ENCODE assay signal across 11 mouse cellular contexts in genomic region chr11:59218389-59218998, GRCm38 (mm10). TPM values are rescaled to one million over a fixed set of nuclear protein-coding genes. Genes with fewer than 3 reads are reported as not detected.
DNase-seq lines count a peak whose midpoint lies in the region; ATAC-seq lines count a peak whose summit lies in the region.
"Had no signal": no experiment of that assay in that cellular context is flagged by ENCODE, and none has a peak within 500 bp of the region (broad histone marks: within the 10 kb centered on the region; RNA-seq: fewer than 3 reads in every experiment).

No protein-coding gene starts in this region.

- H3K36me3 ChIP-seq in heart, embryonic 15.5 days, result peaks cover 6% of the 10 kb centered on the region
- peaks cover 35% of the 10 kb centered on the region for H3K36me3 ChIP-seq in heart, embryonic 12.5 days
- peaks cover 24% of the 10 kb centered on the region for H3K36me3 ChIP-seq in embryonic facial prominence, embryonic 12.5 days
- H3K36me3 ChIP-seq in kidney, embryonic 15.5 days, result peaks cover 66% of the 10 kb centered on the region
- H3K36me3 ChIP-seq in midbrain, embryonic 11.5 days (ENCODE audit: control insufficient read depth, insufficient read depth, low read length), result 0 out of 2 replicates have a peak, but pooled peaks cover 2% of the 10 kb centered on the region

- H3K4me3 ChIP-seq in heart, embryonic 15.5 days, result no peak overlapping the region
- no peak overlapping the region for H3K4me3 ChIP-seq in heart, embryonic 12.5 days
- H3K4me3 ChIP-seq in embryonic facial prominence, embryonic 12.5 days, result no peak overlapping the region
- no peak overlapping the region for H3K4me3 ChIP-seq in kidney, embryonic 15.5 days (replicated peaks)
- no peak overlapping the region for H3K4me3 ChIP-seq in midbrain, embryonic 11.5 days (ENCODE audit: low read depth, low read length)
- H3K4me3 ChIP-seq: forebrain, embryonic 13.5 days had no signal

- intact Hi-C loops in gastrocnemius, postnatal 14 days (cut with DNase I; ENCODE audit: low total_unique reads), result no loop called here

- no peaks in the 10 kb centered on the region for H3K9me3 ChIP-seq in heart, embryonic 15.5 days (replicated peaks)
- H3K9me3 ChIP-seq in heart, embryonic 12.5 days (replicated peaks), result no peaks in the 10 kb centered on the region
- no peaks in the 10 kb centered on the region for H3K9me3 ChIP-seq in embryonic facial prominence, embryonic 12.5 days
- H3K9me3 ChIP-seq in kidney, embryonic 15.5 days (replicated peaks), result no peaks in the 10 kb centered on the region
- H3K9me3 ChIP-seq in midbrain, embryonic 11.5 days (ENCODE audit: control insufficient read depth, low read length), result no peaks in the 10 kb centered on the region
- H3K9me3 ChIP-seq: forebrain, embryonic 13.5 days had no signal

- peak; percentile 89 for DNase-seq in lung, postnatal 25 days (ENCODE audit: low spot score)
- DNase-seq in midbrain, embryonic 11.5 days (ENCODE audit: low spot score, missing footprints), result no peak
- no peak for DNase-seq in gastrocnemius, postnatal 14 days
- DNase-seq in thymus, postnatal 14 days, result no peak

- H3K9ac ChIP-seq in heart, embryonic 15.5 days, result no peak overlapping the region
- no peak overlapping the region for H3K9ac ChIP-seq in heart, embryonic 12.5 days
- H3K9ac ChIP-seq in embryonic facial prominence, embryonic 12.5 days, result no peak overlapping the region
- no peak overlapping the region for H3K9ac ChIP-seq in kidney, embryonic 15.5 days
- no peak overlapping the region for H3K9ac ChIP-seq in midbrain, embryonic 11.5 days (ENCODE audit: low read length)
- H3K9ac ChIP-seq: forebrain, embryonic 13.5 days had no signal

- H3K27me3 ChIP-seq in heart, embryonic 15.5 days, result no peaks in the 10 kb centered on the region
- H3K27me3 ChIP-seq in heart, embryonic 12.5 days (replicated peaks), result no peaks in the 10 kb centered on the region
- no peaks in the 10 kb centered on the region for H3K27me3 ChIP-seq in embryonic facial prominence, embryonic 12.5 days
- H3K27me3 ChIP-seq in kidney, embryonic 15.5 days, result no peaks in the 10 kb centered on the region
- no peaks in the 10 kb centered on the region for H3K27me3 ChIP-seq in midbrain, embryonic 11.5 days (ENCODE audit: control insufficient read depth, insufficient read depth, low read length)
- H3K27me3 ChIP-seq: forebrain, embryonic 13.5 days had no signal

- no peak for ATAC-seq in heart, embryonic 15.5 days (replicated peaks; ENCODE audit: insufficient number of reproducible peaks, insufficient read depth, low FRiP score, low read depth)
- no peak for ATAC-seq in heart, embryonic 12.5 days (ENCODE audit: insufficient number of reproducible peaks, low FRiP score)
- no peak for ATAC-seq in embryonic facial prominence, embryonic 12.5 days (ENCODE audit: insufficient number of reproducible peaks, insufficient read depth, low FRiP score, low TSS enrichment)
- ATAC-seq in kidney, embryonic 15.5 days (replicated peaks; ENCODE audit: low FRiP score), result peak; percentile 58; the same call in 1 of the 2 replicates
- no peak for ATAC-seq in midbrain, embryonic 11.5 days (ENCODE audit: low FRiP score)
- ATAC-seq: forebrain, embryonic 13.5 days had no signal

- no peak overlapping the region for H3K4me2 ChIP-seq in heart, embryonic 15.5 days
- no peak overlapping the region for H3K4me2 ChIP-seq in heart, embryonic 12.5 days
- no peak overlapping the region for H3K4me2 ChIP-seq in embryonic facial prominence, embryonic 12.5 days (replicated peaks)
- H3K4me2 ChIP-seq in kidney, embryonic 15.5 days, result no peak overlapping the region; the same call in 1 of the 2 replicates
- no peak overlapping the region for H3K4me2 ChIP-seq in midbrain, embryonic 11.5 days
- H3K4me2 ChIP-seq: forebrain, embryonic 13.5 days; heart, embryonic 11.5 days had no signal

- peak overlapping the region; percentile 14; the same call in 1 of the 2 replicates for H3K27ac ChIP-seq in heart, embryonic 15.5 days
- no peak overlapping the region for H3K27ac ChIP-seq in heart, embryonic 12.5 days (ENCODE audit: poor library complexity, severe bottlenecking)
- 0 out of 2 replicates have a peak overlapping the region, but pooled peaks have one; percentile 4 for H3K27ac ChIP-seq in embryonic facial prominence, embryonic 12.5 days
- H3K27ac ChIP-seq in kidney, embryonic 15.5 days, result peak overlapping the region; percentile 71
- H3K27ac ChIP-seq in midbrain, embryonic 11.5 days (ENCODE audit: low read depth, low read length), result no peak overlapping the region
- H3K27ac ChIP-seq: forebrain, embryonic 13.5 days had no signal

- WGBS in heart, embryonic 15.5 days, result 77% methylated on average over 4 of the region's 4 CpGs
- WGBS in heart, embryonic 12.5 days, result 83% methylated on average over 4 of the region's 4 CpGs
- 70% methylated on average over 4 of the region's 4 CpGs for WGBS in embryonic facial prominence, embryonic 12.5 days
- 78% methylated on average over 4 of the region's 4 CpGs for WGBS in kidney, embryonic 15.5 days
- 87% methylated on average over 4 of the region's 4 CpGs for WGBS in midbrain, embryonic 11.5 days

- H3K4me1 ChIP-seq in heart, embryonic 15.5 days (replicated peaks), result peaks cover 62% of the 10 kb centered on the region
- H3K4me1 ChIP-seq in heart, embryonic 12.5 days (replicated peaks), result peaks cover 73% of the 10 kb centered on the region
- H3K4me1 ChIP-seq in embryonic facial prominence, embryonic 12.5 days, result peaks cover 11% of the 10 kb centered on the region; the same call in 1 of the 2 replicates
- peaks cover 48% of the 10 kb centered on the region for H3K4me1 ChIP-seq in kidney, embryonic 15.5 days
- H3K4me1 ChIP-seq in midbrain, embryonic 11.5 days (ENCODE audit: control insufficient read depth, insufficient read depth, low read length), result no peaks in the 10 kb centered on the region

RNA-seq across cellular contexts. Expression of gene Arf1, which starts 9.6 kb away (rescaled TPM):
- 528 and 586 TPM in 2 replicates for polyA plus RNA-seq in heart, embryonic 15.5 days (2015; fragmentation: Nextera tagmentation; extraction: Ambion mirVana)
- 609 and 632 TPM in 2 replicates for polyA plus RNA-seq in heart, embryonic 12.5 days (2016; fragmentation: Nextera tagmentation; extraction: Ambion mirVana)
- polyA plus RNA-seq in embryonic facial prominence, embryonic 12.5 days (2016; fragmentation: Nextera tagmentation; extraction: Ambion mirVana), result 637 TPM in 2 replicates
- 700 and 709 TPM in 2 replicates for polyA plus RNA-seq in kidney, embryonic 15.5 days (2015; fragmentation: Nextera tagmentation; extraction: Ambion mirVana)
- polyA plus RNA-seq in midbrain, embryonic 11.5 days (2014; fragmentation: Nextera tagmentation; extraction: Ambion mirVana), result 574 and 583 TPM in 2 replicates
- total RNA-seq in gastrocnemius, postnatal 14 days (2021), result 100 to 1,000 TPM; 195 to 207 TPM

RNA-seq across cellular contexts. Expression of gene 2310033P09Rik, which starts 10.4 kb away (rescaled TPM):
- polyA plus RNA-seq in heart, embryonic 15.5 days (2015; fragmentation: Nextera tagmentation; extraction: Ambion mirVana), result 17.7 and 18.4 TPM in 2 replicates
- polyA plus RNA-seq in heart, embryonic 12.5 days (2016; fragmentation: Nextera tagmentation; extraction: Ambion mirVana), result 23.2 and 25.0 TPM in 2 replicates
- polyA plus RNA-seq in embryonic facial prominence, embryonic 12.5 days (2016; fragmentation: Nextera tagmentation; extraction: Ambion mirVana), result 36.2 and 40.5 TPM in 2 replicates
- polyA plus RNA-seq in kidney, embryonic 15.5 days (2015; fragmentation: Nextera tagmentation; extraction: Ambion mirVana), result 32.5 and 36.4 TPM in 2 replicates
- 41.7 and 42.0 TPM in 2 replicates for polyA plus RNA-seq in midbrain, embryonic 11.5 days (2014; fragmentation: Nextera tagmentation; extraction: Ambion mirVana)
- 1 to 10 TPM; 4.1 to 4.6 TPM for total RNA-seq in gastrocnemius, postnatal 14 days (2021)

RNA-seq across cellular contexts. Expression of gene Mrpl55, which starts 16.2 kb away (rescaled TPM):
- polyA plus RNA-seq in heart, embryonic 15.5 days (2015; fragmentation: Nextera tagmentation; extraction: Ambion mirVana), result 99.8 and 114 TPM in 2 replicates
- polyA plus RNA-seq in heart, embryonic 12.5 days (2016; fragmentation: Nextera tagmentation; extraction: Ambion mirVana), result 87.6 and 94.3 TPM in 2 replicates
- 90.9 and 98.5 TPM in 2 replicates for polyA plus RNA-seq in embryonic facial prominence, embryonic 12.5 days (2016; fragmentation: Nextera tagmentation; extraction: Ambion mirVana)
- polyA plus RNA-seq in kidney, embryonic 15.5 days (2015; fragmentation: Nextera tagmentation; extraction: Ambion mirVana), result 99.6 and 102 TPM in 2 replicates
- 88.7 and 93.3 TPM in 2 replicates for polyA plus RNA-seq in midbrain, embryonic 11.5 days (2014; fragmentation: Nextera tagmentation; extraction: Ambion mirVana)
- 10 to 100 TPM; 36.6 to 44.3 TPM for total RNA-seq in gastrocnemius, postnatal 14 days (2021)

RNA-seq across cellular contexts. Expression of gene Guk1, which starts 26.5 kb away (rescaled TPM):
- 109 and 125 TPM in 2 replicates for polyA plus RNA-seq in heart, embryonic 15.5 days (2015; fragmentation: Nextera tagmentation; extraction: Ambion mirVana)
- 101 TPM in 2 replicates for polyA plus RNA-seq in heart, embryonic 12.5 days (2016; fragmentation: Nextera tagmentation; extraction: Ambion mirVana)
- 124 and 125 TPM in 2 replicates for polyA plus RNA-seq in embryonic facial prominence, embryonic 12.5 days (2016; fragmentation: Nextera tagmentation; extraction: Ambion mirVana)
- polyA plus RNA-seq in kidney, embryonic 15.5 days (2015; fragmentation: Nextera tagmentation; extraction: Ambion mirVana), result 117 and 120 TPM in 2 replicates
- polyA plus RNA-seq in midbrain, embryonic 11.5 days (2014; fragmentation: Nextera tagmentation; extraction: Ambion mirVana), result 92.9 and 96.6 TPM in 2 replicates
- total RNA-seq in gastrocnemius, postnatal 14 days (2021), result 10 to 100 TPM; 17.1 to 20.2 TPM

RNA-seq across cellular contexts. Expression of gene Gjc2, which starts 35.5 kb away (rescaled TPM):
- polyA plus RNA-seq in heart, embryonic 15.5 days (2015; fragmentation: Nextera tagmentation; extraction: Ambion mirVana), result 0.77 TPM in 2 replicates
- 0.13 and 0.31 TPM in 2 replicates for polyA plus RNA-seq in heart, embryonic 12.5 days (2016; fragmentation: Nextera tagmentation; extraction: Ambion mirVana)
- 0.50 and 1.00 TPM in 2 replicates for polyA plus RNA-seq in embryonic facial prominence, embryonic 12.5 days (2016; fragmentation: Nextera tagmentation; extraction: Ambion mirVana)
- 0.22 and 0.27 TPM in 2 replicates for polyA plus RNA-seq in kidney, embryonic 15.5 days (2015; fragmentation: Nextera tagmentation; extraction: Ambion mirVana)
- not detected in 2 replicates for polyA plus RNA-seq in midbrain, embryonic 11.5 days (2014; fragmentation: Nextera tagmentation; extraction: Ambion mirVana)
- under 1 TPM; 0.27 to 0.62 TPM for total RNA-seq in gastrocnemius, postnatal 14 days (2021)
- polyA plus RNA-seq: forebrain, embryonic 13.5 days; neural tube, embryonic 14.5 days had no signal

Comparison
In these comparisons a context has a peak if more than half of its experiments do, and no peak if none do; other contexts are left out.
1. H3K27ac ChIP-seq: peak in heart, embryonic 15.5 days (single experiment), embryonic facial prominence, embryonic 12.5 days (single experiment) and kidney, embryonic 15.5 days (single experiment); none in heart, embryonic 12.5 days (single experiment) and midbrain, embryonic 11.5 days (single experiment).